Comparison of ENCODE assay signal across 1 mouse cellular context in the genomic region with DNA sequence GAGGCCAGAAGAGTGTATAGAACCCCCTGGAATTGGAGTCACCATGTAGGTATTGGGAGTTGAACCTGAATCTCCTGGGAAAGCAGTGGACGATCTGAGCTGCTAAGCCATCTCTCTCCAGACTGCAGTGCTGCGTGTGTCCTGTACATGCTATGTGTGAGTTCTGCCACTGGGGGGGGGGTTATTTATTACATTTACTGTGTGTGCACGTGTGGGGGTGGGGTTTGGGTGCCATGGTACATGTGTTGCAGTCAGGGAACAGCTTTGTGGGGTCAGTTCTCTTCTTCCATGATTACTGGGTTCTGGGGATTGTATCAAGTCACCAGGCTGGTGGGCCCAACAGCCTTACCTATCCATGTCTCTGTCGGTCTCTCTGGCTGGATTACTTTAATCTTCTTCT.
TF ChIP-seq lines count a peak whose summit lies in the region.

No protein-coding gene starts in this region.

TF ChIP-seq in CH12.LX, 34 proteins besides CTCF, POLR2A, EP300 and RAD21 (continued from another document):
- TF ChIP-seq UBTF (IDR thresholded peaks at IDR 0.05; ENCODE audit: low read depth, low read length) = no peak
- no peak for TF ChIP-seq RCOR1 (conservative IDR thresholded peaks at IDR 0.05; ENCODE audit: low read depth, low read length)
- no peak for TF ChIP-seq ETS1 (conservative IDR thresholded peaks at IDR 0.05; ENCODE audit: low read depth, low read length)
- TF ChIP-seq MAX (IDR thresholded peaks at IDR 0.05; ENCODE audit: low read length) = no peak
- TF ChIP-seq MYC (IDR thresholded peaks at IDR 0.05; ENCODE audit: low read depth, low read length) = peak; percentile 63; the same call in 1 of the 2 replicates
- no peak for TF ChIP-seq HCFC1 (IDR thresholded peaks at IDR 0.05; ENCODE audit: low read depth, low read length)
- no peak for TF ChIP-seq MAFK (IDR thresholded peaks at IDR 0.05; ENCODE audit: insufficient replicate concordance, low read length)
- no peak for TF ChIP-seq IRF4 (IDR thresholded peaks at IDR 0.05; ENCODE audit: low read depth, low read length)
- no peak for TF ChIP-seq ZKSCAN1 (IDR thresholded peaks at IDR 0.05; ENCODE audit: borderline replicate concordance, low read depth, low read length)
- TF ChIP-seq E2F4 (IDR thresholded peaks at IDR 0.05; ENCODE audit: insufficient replicate concordance, low read depth, low read length) = no peak
